Mouse (Mus musculus) kidney, postnatal 14 days (tissue): ENCODE measurements at regions not wholly inside any gene's neighbourhood (a gene's known extent, or its start where the extent isn't known, plus 50 kb on each side); places are given as distances from the start of the nearest gene placed in this dataset.
A peak's percentile ranks its signal among the peaks of the same experiment; 100 is the strongest.

ENCODE experiments used
- DNase-seq: peaks from one replicate; pipeline ENCODE4 v3.0.0; 2022; ENCODE audit warnings: mixed read lengths

GRCm38 (mm10) chrX:119852436-119852835, 74.6 kb upstream of the Pabpc5 start:
- peak; percentile 10 for DNase-seq
